Mouse (Mus musculus) heart, adult 2 months (tissue): ENCODE measurements around the gene Fat4.

Experiments used
- CTCF ChIP-seq: fragments of 200-600 bp; IDR thresholded peaks from 2 replicates; pipeline ENCODE4 v1.8.1; 2022; ENCODE audit warnings: antibody characterized with exemption, mild to moderate bottlenecking, moderate library complexity
- EP300 ChIP-seq: fragments of 200-500 bp; IDR thresholded peaks from 2 replicates; pipeline ENCODE4 v1.6.1; 2011; ENCODE audit warnings: low read depth, low read length, control low read depth; ENCODE audit not compliant: insufficient read depth
- POLR2A ChIP-seq: fragments of 200-500 bp; IDR thresholded peaks from 2 replicates; pipeline ENCODE4 v1.6.1; 2011; ENCODE audit warnings: mild to moderate bottlenecking, low read depth, low read length, control low read depth; ENCODE audit not compliant: insufficient read depth

DNA sequence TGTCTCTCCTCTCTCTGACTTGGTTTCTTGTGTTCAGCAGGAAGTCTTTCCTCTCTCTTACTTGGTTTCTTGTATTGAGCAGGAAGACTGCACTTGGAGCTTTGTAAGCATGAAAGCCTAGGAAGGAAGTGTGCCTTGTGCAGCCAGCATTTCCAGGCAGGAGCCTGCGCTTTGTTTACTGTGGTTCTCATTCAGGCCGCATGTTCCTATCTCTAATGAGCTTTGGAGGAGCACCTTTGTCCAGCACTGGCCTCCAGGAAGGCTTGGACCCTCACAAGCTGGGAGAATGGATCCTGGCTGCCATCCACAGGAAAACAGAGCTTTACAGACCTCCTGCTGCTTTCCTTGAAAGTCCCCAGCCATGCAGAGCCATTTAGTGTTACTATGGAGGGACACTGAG lies 32.2 kb downstream of the Fat4 start:
- TF ChIP-seq EP300 (peak; percentile 57; the same call in 1 of the 2 replicates), POLR2A (no peak), CTCF (no peak)
